Mouse (Mus musculus): ENCODE measurements around the gene Sesn3.
"Not testable (repeated sequence)": the region's sequence is repeated elsewhere in the genome, so short reads cannot be mapped to it uniquely, and the experiment has no call there.

Gene Sesn3

DNA sequence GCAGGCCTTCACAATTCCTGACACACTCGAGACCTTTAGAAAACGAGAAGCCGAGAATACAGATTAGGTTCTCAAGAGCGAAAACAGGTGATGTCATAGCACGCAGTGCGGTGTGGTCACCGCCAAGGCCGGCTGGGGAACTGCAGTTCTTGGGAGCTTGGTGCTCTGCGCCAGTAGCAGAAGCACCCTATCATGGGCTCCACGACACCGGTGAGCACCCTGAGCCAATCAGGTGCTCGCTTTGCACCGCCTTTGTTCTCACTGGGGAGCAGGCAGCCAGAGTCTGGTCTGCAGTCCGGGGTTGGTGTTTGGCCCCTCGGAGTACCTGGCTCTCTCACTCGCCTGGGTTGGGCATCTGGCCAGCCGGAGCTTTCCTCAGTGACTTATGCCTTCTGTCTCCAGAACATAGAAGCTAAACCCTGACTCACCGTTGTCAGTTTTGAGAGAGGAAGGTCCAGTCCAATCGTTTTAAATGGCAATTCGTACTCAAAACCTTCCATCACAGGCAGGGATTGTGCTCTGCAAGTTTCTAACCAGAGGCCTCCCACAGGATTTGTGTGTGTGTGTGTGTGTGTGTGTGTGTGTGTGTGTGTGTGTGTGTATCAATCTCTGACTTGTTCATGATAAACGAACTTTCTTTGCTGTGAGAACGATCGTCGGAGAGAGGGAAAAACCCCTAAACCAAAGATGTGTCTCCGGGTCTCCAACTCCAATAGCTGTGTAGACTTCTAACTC lies at the start of gene Sesn3:
Gene Sesn3 (plus strand): TSS at position 82 of the 735 bp plus-strand sequence.
- peak; percentile 61 to 74 for DNase-seq (ENCODE audit: low spot score in 2 of 2)

DNA sequence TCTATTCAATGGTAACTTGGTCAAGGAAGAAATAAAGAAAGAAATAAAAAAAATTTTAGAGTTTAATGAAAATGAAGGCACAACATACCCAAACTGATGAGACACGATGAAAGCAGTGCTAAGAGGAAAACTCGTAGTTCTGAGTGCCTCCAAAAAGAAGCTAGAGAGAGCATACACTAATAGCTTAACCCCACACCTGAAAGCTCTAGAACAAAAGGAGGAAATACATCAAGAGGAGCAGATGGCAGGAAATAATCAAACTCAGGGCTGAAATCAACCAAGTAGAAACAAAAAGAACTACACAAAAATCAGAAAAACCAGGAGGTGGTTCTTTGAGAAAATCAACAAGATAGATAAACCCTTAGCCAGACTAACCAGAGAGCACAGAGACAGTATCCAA lies 47.8 kb upstream of the Sesn3 start:
- DNase-seq (ENCODE audit: low spot score in 2 of 2): not testable (repeated sequence)

DNA sequence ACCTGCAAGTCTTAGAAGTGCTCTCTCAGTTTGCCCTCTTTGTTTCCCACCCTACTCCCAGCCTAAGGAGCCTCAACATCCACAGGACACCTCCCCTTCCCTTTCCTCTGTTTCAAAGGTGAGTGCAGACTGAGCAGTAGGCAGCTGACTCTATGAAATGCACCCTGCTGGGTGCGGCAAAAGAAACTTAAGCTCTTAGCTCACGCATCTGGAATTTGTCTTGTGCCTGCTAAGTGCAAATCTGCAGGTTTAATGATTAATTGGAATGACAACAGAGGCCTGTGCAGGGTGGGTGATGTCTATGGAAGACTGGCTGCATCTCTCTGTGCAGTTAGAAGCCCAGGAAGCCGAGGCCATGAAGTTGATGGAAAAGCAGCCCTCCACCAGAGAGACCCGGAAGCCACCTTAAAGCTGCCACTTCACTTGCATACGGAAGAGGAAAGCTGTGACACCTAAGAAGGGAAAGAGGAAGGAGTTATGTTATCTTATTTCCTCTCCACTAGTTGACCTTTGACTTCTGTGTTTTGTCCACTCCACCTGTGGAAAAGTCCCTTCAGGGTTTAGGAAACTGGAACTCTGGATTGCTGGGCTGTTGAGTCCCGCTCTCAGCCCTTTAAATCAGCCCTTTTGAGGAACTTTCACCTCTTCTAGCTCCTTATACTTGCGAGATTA lies 41.0 kb upstream of the Sesn3 start:
- DNase-seq (ENCODE audit: low spot score in 2 of 2): no peak

DNA sequence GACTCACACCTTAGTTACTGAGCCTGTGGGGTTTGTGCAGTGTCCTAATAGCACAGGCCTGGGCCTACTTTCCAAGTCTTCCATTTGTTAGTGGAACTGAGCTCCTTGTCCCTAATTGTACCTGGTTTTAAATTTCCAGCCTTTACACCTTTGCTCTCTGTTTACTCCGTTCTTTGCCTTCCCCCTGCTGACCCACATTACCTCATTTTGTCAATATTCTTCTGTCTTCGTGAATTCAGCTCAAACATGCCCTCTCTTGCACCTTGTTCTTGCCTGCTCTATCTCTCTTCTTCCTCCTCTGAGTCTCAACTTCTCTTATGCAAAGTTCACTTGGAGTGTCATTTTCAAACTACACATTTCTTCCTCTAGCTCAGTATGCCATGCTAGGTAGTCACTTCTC lies 39.6 kb upstream of the Sesn3 start:
- DNase-seq (ENCODE audit: low spot score in 2 of 2): no peak

DNA sequence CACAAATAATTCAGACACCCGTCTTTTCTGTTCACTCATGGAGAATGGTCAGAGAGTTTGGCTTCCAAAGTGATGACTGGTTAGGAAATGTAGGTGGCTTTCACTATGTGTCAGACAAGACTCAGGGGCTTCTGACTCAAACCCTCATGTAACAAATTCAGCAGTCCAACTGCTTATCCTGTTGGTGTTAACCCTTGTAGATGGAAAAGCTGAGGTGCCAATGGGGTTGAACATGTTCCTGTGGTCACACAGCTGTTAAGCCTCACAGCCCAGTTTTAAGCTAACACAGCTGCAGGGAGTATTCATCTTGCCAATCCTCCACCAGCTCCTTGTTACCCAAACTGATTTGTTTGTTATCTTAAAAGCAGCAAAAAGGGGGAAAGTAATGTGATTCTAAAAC lies 33.9 kb upstream of the Sesn3 start:
- DNase-seq (ENCODE audit: low spot score in 2 of 2): not testable (repeated sequence)

DNA sequence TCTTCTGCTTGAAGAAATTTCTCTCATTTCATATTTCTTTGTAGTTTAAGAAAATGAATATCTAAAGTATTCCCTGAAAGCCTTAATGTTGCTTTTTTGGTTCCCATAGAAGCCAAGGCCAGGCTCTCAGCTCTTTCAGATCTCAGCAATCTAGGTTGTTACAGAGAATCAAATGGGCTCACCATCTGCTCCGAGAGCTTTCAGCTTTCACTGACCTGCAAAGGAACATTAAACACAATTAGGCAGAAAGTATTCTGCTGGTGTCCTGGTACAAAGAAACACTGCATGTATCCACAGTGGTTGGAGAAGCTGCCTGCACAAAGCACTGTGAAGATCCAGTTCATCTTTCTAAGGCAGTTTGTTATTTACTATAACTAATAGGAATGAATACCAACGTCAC lies 32.6 kb upstream of the Sesn3 start:
- no peak for DNase-seq (ENCODE audit: low spot score in 2 of 2)

DNA sequence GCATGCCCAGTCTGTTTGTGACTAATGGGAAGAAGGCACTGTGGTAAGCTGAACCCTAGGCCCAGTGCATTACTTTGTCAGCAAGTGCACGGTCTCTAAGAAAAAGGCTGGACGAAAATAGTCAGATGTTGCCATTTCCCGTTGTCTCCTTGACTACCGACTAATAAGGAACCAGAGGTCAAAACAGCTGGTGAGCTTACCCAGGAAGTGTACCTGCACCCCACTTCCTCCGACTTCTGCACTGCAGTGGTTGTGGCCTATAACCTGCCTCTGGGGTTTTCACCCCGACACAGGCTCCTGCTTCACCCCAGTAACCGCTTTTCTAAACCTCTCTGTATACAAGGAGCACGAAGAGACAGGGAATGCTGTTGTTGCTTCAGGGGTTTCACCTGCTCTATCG lies 30.3 kb upstream of the Sesn3 start:
- no peak for DNase-seq (ENCODE audit: low spot score in 2 of 2)

DNA sequence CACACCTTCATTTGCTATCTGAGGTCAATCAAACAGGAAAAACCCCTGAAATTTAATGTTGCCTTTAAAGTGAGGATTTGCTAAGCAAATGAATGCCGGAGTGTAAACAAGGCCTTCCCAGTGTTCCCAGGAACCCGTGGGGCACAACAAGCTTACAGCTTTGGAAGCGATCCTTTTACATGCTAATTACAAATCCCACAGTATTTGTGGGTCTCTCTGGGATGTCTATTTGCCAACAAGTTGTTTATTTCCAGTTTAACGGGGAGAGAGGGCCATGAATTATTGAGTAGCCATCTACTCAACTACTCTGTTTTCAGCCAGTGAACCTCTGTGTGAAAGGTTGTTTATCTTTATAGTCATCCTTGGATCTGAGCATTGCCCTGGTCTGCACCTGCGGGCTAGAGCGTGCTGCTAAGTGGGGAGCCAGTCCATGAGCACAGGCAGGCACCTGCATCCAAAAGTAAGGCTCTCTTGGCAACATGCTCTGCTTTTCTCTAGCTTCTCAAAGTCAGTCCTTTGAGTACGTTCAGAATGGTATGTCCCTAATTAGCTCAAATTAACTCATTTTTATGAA lies 29.8 kb upstream of the Sesn3 start:
- no peak for DNase-seq (ENCODE audit: low spot score in 2 of 2)

DNA sequence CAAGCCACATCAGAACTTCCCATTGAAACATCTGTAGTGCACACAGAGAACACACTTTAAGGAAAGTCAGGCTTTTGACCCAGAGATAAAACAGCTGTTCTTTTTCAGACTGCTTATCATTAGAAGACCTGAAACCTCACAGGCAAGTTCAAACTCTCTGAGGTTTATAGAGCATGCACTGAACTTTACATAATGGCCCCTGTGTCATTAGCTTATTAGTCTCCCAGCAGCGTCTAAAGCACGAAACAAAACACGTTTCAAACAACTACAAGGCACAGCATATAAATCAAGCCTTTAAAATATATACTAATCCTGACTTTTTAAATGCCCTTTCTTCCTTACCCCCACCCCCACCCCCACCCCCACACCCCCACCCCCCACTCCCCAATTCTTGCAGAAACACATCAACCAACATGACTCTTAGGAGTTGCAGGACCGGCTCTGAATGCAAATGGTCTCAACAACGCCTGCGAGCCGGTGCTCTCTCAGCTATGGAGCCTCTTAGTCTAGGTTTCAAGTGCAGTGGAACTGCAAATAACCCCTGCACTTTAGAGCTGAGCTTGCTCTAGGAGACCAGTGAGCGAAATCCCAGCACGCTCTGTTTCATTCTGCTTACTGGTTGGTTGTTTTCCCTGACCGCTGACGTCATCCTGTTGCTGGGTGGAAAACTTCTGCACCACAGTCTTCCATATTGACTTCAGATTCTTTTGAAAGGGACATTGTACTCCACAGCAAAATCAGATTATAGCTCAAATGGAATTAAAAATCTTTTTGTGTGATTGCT lies 28.7 kb upstream of the Sesn3 start:
- peak; percentile 30 to 40 for DNase-seq (ENCODE audit: low spot score in 2 of 2)

DNA sequence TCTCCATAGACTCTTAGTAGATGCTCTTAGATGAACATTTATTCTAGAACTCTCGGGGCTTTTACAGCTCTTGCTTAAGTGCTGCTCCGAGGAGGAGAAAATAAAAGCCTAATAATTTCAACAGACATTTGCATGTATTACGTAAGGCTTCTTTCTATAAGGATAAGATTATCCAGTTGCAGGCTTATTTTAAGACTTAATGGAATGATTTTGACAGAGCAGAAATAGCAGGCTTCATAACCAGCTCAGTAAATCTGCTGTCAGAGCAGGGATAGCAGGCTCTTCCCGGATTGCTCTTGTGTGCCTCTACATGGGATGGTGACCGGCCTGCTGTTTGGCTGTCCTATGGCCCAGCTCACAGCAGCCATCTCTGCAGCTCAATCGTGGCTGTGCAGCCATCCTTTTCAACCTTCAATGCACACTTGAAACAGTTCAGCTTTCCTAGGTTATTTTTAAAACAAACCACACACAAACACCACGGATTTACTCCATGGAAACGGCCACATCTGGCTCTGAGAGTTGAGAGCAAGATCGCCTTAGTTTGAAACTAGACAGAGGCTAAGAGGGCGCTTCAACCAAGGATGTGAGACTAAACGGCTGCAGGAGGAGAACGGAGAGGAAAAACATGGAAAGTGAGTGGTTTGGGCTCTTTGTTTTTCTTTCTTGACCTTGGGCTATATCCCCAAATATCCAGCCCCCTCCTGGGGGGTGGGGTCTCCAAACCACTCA lies 27.2 kb upstream of the Sesn3 start:
- DNase-seq (ENCODE audit: low spot score in 2 of 2): no peak

DNA sequence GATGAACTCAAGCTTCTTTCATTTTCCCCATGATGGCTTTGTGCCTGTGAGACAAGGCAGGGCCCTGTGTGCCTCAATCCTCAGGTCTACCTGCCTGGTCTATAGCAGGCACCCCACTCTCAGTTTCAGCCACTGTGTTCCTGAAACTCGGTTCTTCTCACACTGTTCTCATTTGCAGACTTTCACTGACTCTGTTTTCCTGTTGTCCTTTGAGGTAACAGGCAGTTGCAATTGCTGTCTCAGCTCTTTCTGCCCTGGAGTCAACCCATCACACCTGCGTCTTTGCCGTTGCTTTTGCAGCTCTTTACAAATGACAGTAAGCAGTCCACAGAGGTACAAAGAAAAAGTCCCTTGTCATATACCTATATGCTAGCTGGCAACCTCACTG lies 26.7 kb upstream of the Sesn3 start:
- no peak for DNase-seq (ENCODE audit: low spot score in 2 of 2)

DNA sequence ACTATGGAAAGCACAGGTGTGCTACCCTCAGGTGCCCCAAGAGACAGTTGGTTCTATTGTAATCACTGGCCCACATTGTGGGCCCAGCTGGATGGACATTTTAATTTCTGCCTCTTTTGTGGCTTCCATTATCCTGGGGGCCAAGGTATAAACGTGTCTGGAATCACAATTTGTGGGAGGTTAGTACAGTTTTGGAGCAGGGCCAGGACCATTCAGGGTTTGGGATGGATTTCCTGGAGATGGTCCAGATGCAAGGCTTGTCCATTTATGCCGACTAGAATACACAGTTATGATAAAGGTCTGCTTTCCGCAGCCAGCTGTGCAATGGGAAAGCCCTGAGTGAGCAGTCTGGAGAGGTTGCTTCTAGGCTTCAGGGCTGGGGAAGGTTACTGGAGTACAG lies 13.7 kb upstream of the Sesn3 start:
- DNase-seq (ENCODE audit: low spot score in 2 of 2): no peak

DNA sequence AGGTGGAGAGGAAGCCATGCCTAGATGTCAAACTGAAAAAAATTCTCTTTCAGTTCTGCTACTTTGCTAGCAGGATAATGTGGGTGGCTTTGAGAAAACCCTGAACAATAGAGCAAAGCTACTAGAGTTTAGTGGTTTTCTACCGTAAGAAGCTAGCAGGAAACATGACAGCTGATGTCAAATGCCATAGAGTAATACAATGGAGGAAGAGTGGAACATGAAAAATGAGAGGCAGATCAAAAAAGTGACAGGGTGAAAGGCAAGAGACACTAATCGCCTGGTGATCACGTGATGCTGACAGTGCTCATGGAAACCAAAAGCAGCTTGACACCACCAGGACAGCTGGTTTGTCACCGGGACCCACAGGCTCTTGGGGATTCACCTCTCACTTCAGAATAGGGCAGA lies 12.3 kb upstream of the Sesn3 start:
- DNase-seq (ENCODE audit: low spot score in 2 of 2): no peak

DNA sequence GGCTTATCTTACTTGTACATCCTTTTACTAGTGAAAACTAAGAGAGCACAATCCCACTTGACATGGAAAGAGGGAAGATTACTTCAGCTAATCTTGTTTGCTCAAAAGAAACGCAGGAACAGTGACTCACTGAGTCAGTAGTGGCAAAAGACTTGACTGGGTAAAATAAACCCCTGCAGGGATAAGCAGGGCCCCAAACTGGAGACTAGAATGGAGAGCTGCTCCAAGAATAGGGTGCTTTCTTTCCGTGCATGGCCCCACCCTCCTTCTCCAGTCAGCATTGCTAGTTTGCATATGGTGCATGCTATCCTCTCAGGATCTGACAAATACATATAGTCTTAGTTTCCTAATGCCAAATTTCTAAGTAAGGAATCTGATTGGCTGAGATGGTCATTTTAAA lies 8.4 kb upstream of the Sesn3 start:
- no peak for DNase-seq (ENCODE audit: low spot score in 2 of 2)

DNA sequence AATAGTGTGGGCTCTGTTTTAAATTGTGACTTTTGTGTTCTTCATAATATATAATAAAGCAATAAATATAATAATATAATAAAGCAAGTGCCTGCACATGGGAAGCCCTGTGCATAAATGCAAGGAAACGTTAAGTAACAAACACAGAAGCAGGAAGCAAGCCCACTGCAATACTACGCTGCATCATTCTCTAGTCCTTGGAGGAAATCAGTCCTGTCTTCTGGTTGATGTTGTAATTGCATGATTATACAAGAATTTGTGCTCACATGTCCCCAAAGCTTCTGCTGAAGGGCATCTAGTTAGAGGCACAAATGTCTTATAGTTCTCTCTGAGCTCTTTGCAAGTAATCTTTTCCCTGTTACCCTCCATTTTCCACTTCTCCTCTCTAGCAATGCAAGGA lies 6.3 kb upstream of the Sesn3 start:
- DNase-seq (ENCODE audit: low spot score in 2 of 2): no peak

DNA sequence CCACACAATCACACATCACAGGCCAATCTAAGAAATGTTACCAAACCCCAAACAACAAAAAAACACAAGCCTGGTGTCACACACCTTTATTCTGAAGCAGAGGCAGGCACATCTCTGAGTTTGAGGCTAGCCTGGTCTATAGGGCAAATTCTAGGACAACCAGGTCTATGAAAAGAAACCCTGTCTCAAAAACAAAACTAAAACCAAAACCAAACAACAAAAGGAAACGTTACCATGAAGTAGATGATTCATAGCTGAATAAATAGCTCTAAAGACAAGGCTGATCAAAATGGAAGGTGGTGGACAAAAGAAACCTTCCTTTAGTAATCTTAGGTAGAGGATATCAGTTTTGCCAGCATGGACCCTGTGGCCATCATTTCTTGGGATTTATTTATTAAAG lies 1.9 kb upstream of the Sesn3 start:
- no peak for DNase-seq (ENCODE audit: low spot score in 2 of 2)

DNA sequence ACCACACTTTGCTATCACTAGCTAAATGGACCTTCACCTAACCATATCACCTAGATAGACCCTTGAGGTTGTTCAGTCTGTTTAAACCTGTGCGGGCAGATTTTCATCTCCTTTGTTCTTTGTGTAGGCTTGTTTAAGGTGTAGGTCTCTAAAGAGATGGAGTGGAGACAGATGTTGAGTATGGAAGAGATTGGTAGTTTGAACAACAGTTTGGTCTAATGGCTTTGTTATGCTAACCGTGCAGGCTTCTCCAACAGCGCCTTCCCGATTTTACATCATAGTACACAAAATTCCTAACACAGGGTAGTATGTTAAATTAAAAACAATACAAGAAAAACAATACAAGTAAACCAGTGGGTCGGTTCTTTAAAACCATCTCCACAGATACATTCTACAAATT lies 281 bp upstream of the Sesn3 start:
- no peak for DNase-seq (ENCODE audit: low spot score in 2 of 2)

DNA sequence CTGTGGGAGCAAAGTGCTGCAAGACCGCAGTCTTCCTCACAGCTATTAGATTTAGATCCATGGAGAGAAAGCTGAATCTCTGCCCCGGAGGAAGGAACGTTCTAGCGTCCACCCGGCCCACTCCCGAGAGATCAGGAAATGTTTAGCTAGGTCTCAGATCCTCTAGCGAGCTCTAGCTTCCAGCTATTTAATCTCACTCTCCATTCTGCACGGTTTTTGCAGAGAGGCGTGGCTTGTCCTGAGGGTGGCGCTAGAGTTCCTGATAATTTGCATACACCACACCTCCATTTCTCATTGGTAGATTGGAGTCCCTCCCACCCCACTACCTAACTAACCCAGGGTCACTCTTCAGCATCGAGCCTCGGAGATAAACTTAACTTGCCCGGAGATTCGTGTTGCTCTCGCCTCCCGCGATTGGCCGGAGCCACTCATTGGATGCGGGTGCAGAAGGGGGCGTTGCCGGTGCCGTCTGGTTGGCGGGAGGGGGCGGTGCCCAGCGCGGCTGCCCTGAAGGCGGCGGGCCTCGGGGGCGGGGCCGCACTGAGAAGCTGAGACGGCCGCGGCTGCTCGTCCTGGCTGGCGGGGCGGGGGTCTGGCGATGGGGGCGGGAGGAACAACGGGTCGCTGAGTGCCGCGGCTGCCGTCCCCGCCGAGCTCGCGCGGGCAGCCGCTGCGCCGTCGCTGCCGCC lies 1.1 kb downstream of the Sesn3 start:
- DNase-seq (ENCODE audit: low spot score in 2 of 2): peak; percentile 98 to 99

DNA sequence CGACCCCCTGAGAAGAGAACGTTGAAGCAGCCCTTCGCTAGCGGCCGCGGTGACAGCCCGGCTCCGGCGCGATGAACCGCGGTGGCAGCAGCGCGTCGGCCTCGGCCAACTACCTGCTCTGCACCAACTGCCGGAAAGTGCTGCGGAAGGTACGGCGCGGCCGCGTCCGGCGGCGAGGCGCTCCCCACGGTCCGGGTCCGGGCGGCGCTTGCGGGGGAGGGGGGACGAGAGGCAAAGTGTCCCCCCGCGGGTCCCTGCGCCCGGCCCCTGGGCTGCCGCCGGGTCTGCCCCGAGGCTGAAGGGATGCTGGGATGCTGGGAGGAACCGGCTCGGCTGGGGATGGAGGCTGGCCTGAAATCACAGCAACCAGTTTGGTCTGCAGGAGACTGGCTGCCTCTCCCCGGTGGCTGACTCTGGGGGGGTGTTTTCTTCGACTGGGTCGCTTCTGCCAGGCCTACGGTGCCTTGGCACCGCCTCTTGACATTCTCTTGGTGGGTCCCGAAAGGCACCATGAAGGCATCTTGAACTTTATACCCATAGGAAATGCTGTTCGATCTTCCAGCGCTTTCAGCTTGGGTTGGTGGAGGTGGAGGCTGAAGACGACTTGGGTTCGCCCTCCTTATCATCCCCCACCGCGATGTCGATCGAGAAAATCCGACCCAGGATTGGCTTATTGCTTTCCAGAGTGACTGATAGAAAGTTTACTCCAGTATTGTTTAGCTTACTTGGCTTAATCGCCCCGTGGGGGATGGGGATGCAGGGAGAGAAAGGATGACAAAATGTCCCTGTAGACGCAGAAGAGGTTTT lies 1.8 kb downstream of the Sesn3 start:
- DNase-seq (ENCODE audit: low spot score in 2 of 2): peak; percentile 51 to 69

DNA sequence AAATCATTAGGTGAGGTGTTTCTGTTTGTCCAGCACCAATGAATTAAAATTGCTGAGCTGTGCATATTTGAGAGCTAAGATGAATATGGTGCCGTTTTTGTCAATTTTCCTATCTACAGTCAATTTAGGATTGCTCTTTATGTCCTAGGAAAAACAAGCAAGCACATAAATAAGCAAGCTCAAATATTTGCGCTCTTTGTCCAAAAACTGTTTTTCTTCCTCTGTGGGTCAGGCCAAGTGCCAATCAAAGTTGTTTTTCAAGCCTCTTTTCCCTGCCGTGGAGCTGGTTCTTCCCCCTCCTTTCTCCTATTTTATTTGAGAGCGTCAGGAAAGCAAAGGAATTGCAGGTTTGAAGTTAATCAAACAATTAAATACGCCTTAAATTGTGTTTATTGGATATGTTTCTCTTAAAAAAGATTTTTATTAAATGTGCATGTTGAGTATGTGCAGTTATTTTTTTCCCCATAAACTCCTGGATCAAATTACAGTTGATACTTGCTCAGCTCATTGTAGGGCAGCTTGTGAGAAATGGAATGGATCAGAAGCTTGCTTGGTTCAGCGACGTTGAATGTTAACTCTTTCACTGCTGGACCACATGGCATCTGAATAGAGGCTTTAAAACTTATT lies 2.6 kb downstream of the Sesn3 start:
- DNase-seq (ENCODE audit: low spot score in 2 of 2): no peak
